Mouse (Mus musculus) brain, embryonic 14.5 days (tissue): ENCODE measurements around the gene Ccng2.
A peak's percentile ranks its signal among the peaks of the same experiment; 100 is the strongest.

Experiments used
- CTCF ChIP-seq: fragments of 200-500 bp; IDR thresholded peaks from 2 replicates; pipeline ENCODE4 v1.5.1; 2012; ENCODE audit warnings: inconsistent platforms, mild to moderate bottlenecking, moderate library complexity, borderline replicate concordance; ENCODE audit not compliant: insufficient read depth, insufficient read length; ENCODE audit errors: extremely low read depth
- POLR2A ChIP-seq: fragments of 200-500 bp; IDR thresholded peaks from 2 replicates; pipeline ENCODE4 v1.6.1; 2012; ENCODE audit warnings: mild to moderate bottlenecking, inconsistent platforms, borderline replicate concordance; ENCODE audit not compliant: poor library complexity, insufficient read depth, insufficient read length, severe bottlenecking; ENCODE audit errors: extremely low read depth

GRCm38 (mm10) chr5:93267851-93268606 is 972 bp downstream of the Ccng2 start:
- 0 out of 2 replicates have a peak, but pooled peaks have one; percentile 12 for TF ChIP-seq CTCF
- peak; percentile 44; the same call in 1 of the 2 replicates for TF ChIP-seq POLR2A
